Mouse (Mus musculus): ENCODE measurements around the gene Tmem131. TPM values are rescaled to one million over a fixed set of nuclear protein-coding genes. Genes with fewer than 3 reads are reported as not detected.
"Not testable (repeated sequence)": the region's sequence is repeated elsewhere in the genome, so short reads cannot be mapped to it uniquely, and the experiment has no call there.

The Tmem131 gene
- polyA plus RNA-seq, 1 experiment from 2014 or later = 6.0 TPM

DNA sequence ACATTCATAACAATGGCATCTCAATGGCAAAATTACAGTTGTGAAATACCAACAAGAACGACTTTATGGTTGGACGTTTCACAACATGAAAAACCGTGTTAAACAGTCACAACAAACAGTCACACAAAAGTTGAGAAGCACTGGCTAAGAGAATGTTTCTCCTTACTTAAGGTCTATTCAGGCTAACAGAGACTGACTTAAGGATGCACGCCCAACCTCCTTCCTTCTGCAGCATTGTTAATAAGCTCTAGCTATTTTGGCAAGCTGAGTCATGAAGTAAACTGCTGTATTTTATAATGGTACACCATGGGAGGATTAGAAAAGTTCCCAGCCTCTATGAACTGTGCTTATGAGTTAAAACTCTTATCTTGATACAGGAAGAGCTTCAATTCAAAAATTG lies 47.0 kb downstream of the Tmem131 start:
- H3K9me3 ChIP-seq (ENCODE audit: low read length) = no peaks in the 10 kb centered on the region
- no peak overlapping the region for H3K9ac ChIP-seq (replicated peaks; ENCODE audit: low read depth)
- H3K4me1 ChIP-seq (ENCODE audit: insufficient read depth, low read depth, low read length) = peaks cover 1% of the 10 kb centered on the region; the same call in 1 of the 2 replicates
- H3K4me3 ChIP-seq (ENCODE audit: low read depth, low read length) = no peak overlapping the region
- no peak overlapping the region for H3K4me2 ChIP-seq (replicated peaks; ENCODE audit: low read depth, low read length)
- no peak for TF ChIP-seq CTCF (IDR thresholded peaks at IDR 0.05)
- TF ChIP-seq EP300 (IDR thresholded peaks at IDR 0.05) = no peak
- ATAC-seq = no peak
- DNase-seq (ENCODE audit: low spot score) = no peak
- H3K27ac ChIP-seq (ENCODE audit: low read length) = no peak overlapping the region
- 58% methylated on average over 4 of the region's 4 CpGs for WGBS
- no peaks in the 10 kb centered on the region for H3K27me3 ChIP-seq (replicated peaks; ENCODE audit: insufficient read depth, low read length)
- no peaks in the 10 kb centered on the region for H3K36me3 ChIP-seq (ENCODE audit: insufficient read depth, low read length)

- Histone ChIP-seq H3K9ac (replicated peaks; ENCODE audit: low read depth) (no peak overlapping the region), H3K27me3 (replicated peaks; ENCODE audit: insufficient read depth, low read length) (no peaks in the 10 kb centered on the region), H3K4me2 (replicated peaks; ENCODE audit: low read depth, low read length) (no peak overlapping the region), H3K4me1 (ENCODE audit: insufficient read depth, low read depth, low read length) (peaks cover 5% of the 10 kb centered on the region; the same call in 1 of the 2 replicates), H3K27ac (ENCODE audit: low read length) (no peak overlapping the region), H3K36me3 (ENCODE audit: insufficient read depth, low read length) (no peaks in the 10 kb centered on the region), H3K9me3 (ENCODE audit: low read length) (no peaks in the 10 kb centered on the region), H3K4me3 (ENCODE audit: low read depth, low read length) (no peak overlapping the region)
- DNase-seq (ENCODE audit: low spot score) = no peak
- no peak for TF ChIP-seq CTCF (IDR thresholded peaks at IDR 0.05)
- no peak for TF ChIP-seq EP300 (IDR thresholded peaks at IDR 0.05)
- WGBS = 84% methylated on average over 3 of the region's 3 CpGs
- no peak for ATAC-seq
Measured at GRCm38 (mm10) chr1:36895452-36895851, 48.0 kb downstream of the Tmem131 start.

DNA sequence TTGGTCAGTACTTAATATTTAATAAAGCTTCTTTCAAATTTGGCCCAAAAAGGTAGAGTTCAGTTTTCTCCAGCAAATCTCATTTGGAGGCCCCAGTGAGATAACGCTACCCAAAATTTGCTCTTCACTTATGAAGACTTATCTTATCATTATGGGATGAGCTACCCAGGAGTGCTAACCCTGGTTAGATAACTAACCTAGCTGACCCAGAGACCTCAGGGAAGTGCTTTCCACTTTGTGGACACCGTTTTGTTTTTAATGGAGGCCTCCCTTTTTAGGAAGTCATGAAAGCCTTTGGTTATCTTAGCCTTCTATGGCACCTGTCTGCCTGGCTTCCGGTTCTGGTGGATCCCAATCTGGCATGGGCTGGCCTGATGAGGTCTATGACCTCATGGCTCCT lies 49.3 kb downstream of the Tmem131 start:
- Histone ChIP-seq H3K9me3 (ENCODE audit: low read length) (no peaks in the 10 kb centered on the region), H3K4me3 (ENCODE audit: low read depth, low read length) (no peak overlapping the region), H3K36me3 (ENCODE audit: insufficient read depth, low read length) (no peaks in the 10 kb centered on the region), H3K27ac (ENCODE audit: low read length) (no peak overlapping the region), H3K27me3 (replicated peaks; ENCODE audit: insufficient read depth, low read length) (no peaks in the 10 kb centered on the region), H3K4me2 (replicated peaks; ENCODE audit: low read depth, low read length) (no peak overlapping the region), H3K9ac (replicated peaks; ENCODE audit: low read depth) (no peak overlapping the region), H3K4me1 (ENCODE audit: insufficient read depth, low read depth, low read length) (peaks cover 5% of the 10 kb centered on the region; the same call in 1 of the 2 replicates)
- no peak for ATAC-seq
- 94% methylated on average over 3 of the region's 3 CpGs for WGBS
- no peak for TF ChIP-seq EP300 (IDR thresholded peaks at IDR 0.05)
- TF ChIP-seq CTCF (IDR thresholded peaks at IDR 0.05) = no peak
- no peak for DNase-seq (ENCODE audit: low spot score)

GRCm38 (mm10) chr1:36893720-36894119 lies 49.7 kb downstream of the Tmem131 start:
- H3K4me3 ChIP-seq (ENCODE audit: low read depth, low read length); H3K36me3 ChIP-seq (ENCODE audit: insufficient read depth, low read length); H3K4me2 ChIP-seq (replicated peaks; ENCODE audit: low read depth, low read length); H3K27ac ChIP-seq (ENCODE audit: low read length); H3K9me3 ChIP-seq (ENCODE audit: low read length); ATAC-seq; H3K27me3 ChIP-seq (replicated peaks; ENCODE audit: insufficient read depth, low read length); H3K4me1 ChIP-seq (ENCODE audit: insufficient read depth, low read depth, low read length); DNase-seq (ENCODE audit: low spot score); H3K9ac ChIP-seq (replicated peaks; ENCODE audit: low read depth): not testable (repeated sequence)
- 86% methylated on average over 5 of the region's 5 CpGs for WGBS

DNA sequence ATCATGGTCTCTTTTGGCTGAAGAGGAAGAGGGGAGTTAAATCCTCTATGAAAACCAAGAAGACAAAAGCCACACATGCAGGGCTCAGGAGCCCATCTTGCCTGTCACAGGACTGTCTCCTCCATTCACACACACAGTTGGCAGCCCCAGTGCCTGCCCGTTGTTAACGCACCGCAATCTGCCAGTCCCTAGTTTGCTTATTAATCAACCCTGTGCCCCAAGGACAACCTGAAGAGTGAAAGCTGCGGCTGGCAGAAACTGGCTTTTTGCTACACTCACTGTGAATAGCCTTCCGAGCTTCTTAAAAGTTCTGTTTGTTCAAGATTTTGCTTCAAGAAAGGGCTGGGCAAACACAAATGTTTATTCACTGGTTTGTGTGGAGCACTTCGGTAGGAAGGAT lies 50.3 kb downstream of the Tmem131 start:
- no peaks in the 10 kb centered on the region for H3K36me3 ChIP-seq (ENCODE audit: insufficient read depth, low read length)
- no peaks in the 10 kb centered on the region for H3K9me3 ChIP-seq (ENCODE audit: low read length)
- H3K27me3 ChIP-seq (replicated peaks; ENCODE audit: insufficient read depth, low read length) = no peaks in the 10 kb centered on the region
- peaks cover 5% of the 10 kb centered on the region; the same call in 1 of the 2 replicates for H3K4me1 ChIP-seq (ENCODE audit: insufficient read depth, low read depth, low read length)
- H3K4me3 ChIP-seq (ENCODE audit: low read depth, low read length) = no peak overlapping the region
- no peak overlapping the region for H3K4me2 ChIP-seq (replicated peaks; ENCODE audit: low read depth, low read length)
- TF ChIP-seq CTCF (IDR thresholded peaks at IDR 0.05) = no peak
- no peak for TF ChIP-seq EP300 (IDR thresholded peaks at IDR 0.05)
- H3K9ac ChIP-seq (replicated peaks; ENCODE audit: low read depth) = no peak overlapping the region
- H3K27ac ChIP-seq (ENCODE audit: low read length) = no peak overlapping the region
- DNase-seq (ENCODE audit: low spot score) = peak; percentile 50
- WGBS = 62% methylated on average over 6 of the region's 6 CpGs
- peak; percentile 23; the same call in 1 of the 2 replicates for ATAC-seq

DNA sequence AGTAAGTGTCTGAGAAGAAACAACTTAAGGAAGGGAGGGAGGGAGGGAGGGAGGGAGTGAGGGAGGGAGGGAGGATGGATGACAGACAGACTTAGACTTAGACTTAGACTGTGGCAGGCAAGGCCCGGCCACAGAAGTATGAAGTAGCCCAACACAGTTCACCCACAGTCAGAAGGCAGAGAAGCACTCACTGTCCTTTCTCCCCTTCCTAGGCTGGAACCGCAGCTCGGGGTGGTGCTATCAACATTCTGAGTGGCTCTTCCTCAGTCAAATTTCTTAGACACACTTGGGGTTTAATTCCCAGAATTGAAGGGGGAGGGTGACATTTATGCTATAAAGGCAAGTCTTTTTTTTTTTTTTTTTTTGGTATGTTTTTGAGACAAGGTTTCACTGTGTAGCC lies 51.0 kb downstream of the Tmem131 start:
- ATAC-seq (no peak), DNase-seq (ENCODE audit: low spot score) (no peak)
- WGBS = 40% methylated on average over 3 of the region's 3 CpGs
- no peaks in the 10 kb centered on the region for H3K36me3 ChIP-seq (ENCODE audit: insufficient read depth, low read length)
- H3K4me3 ChIP-seq (ENCODE audit: low read depth, low read length) = no peak overlapping the region
- TF ChIP-seq EP300 (IDR thresholded peaks at IDR 0.05) = no peak
- TF ChIP-seq CTCF (IDR thresholded peaks at IDR 0.05) = no peak
- peaks cover 5% of the 10 kb centered on the region; the same call in 1 of the 2 replicates for H3K4me1 ChIP-seq (ENCODE audit: insufficient read depth, low read depth, low read length)
- no peak overlapping the region for H3K4me2 ChIP-seq (replicated peaks; ENCODE audit: low read depth, low read length)
- no peak overlapping the region for H3K9ac ChIP-seq (replicated peaks; ENCODE audit: low read depth)
- H3K27ac ChIP-seq (ENCODE audit: low read length) = no peak overlapping the region
- no peaks in the 10 kb centered on the region for H3K9me3 ChIP-seq (ENCODE audit: low read length)
- no peaks in the 10 kb centered on the region for H3K27me3 ChIP-seq (replicated peaks; ENCODE audit: insufficient read depth, low read length)

GRCm38 (mm10) chr1:36889016-36889415 lies 54.5 kb downstream of the Tmem131 start:
- Histone ChIP-seq H3K9me3 (ENCODE audit: low read length) (no peaks in the 10 kb centered on the region), H3K27ac (ENCODE audit: low read length) (no peak overlapping the region), H3K4me1 (ENCODE audit: insufficient read depth, low read depth, low read length) (peaks cover 10% of the 10 kb centered on the region; the same call in 1 of the 2 replicates), H3K4me2 (replicated peaks; ENCODE audit: low read depth, low read length) (no peak overlapping the region), H3K9ac (replicated peaks; ENCODE audit: low read depth) (no peak overlapping the region), H3K4me3 (ENCODE audit: low read depth, low read length) (no peak overlapping the region), H3K36me3 (ENCODE audit: insufficient read depth, low read length) (no peaks in the 10 kb centered on the region), H3K27me3 (replicated peaks; ENCODE audit: insufficient read depth, low read length) (no peaks in the 10 kb centered on the region)
- 54% methylated on average over 5 of the region's 5 CpGs for WGBS
- DNase-seq (ENCODE audit: low spot score) (peak; percentile 68), ATAC-seq (peak; percentile 38)
- TF ChIP-seq CTCF (IDR thresholded peaks at IDR 0.05) (no peak), EP300 (IDR thresholded peaks at IDR 0.05) (no peak)

Data from lung, postnatal 0 days (tissue).